Mouse (Mus musculus): ENCODE measurements at regions not wholly inside any gene's neighbourhood (a gene's known extent, or its start where the extent isn't known, plus 50 kb on each side); places are given as distances from the start of the nearest gene placed in this dataset.

DNA sequence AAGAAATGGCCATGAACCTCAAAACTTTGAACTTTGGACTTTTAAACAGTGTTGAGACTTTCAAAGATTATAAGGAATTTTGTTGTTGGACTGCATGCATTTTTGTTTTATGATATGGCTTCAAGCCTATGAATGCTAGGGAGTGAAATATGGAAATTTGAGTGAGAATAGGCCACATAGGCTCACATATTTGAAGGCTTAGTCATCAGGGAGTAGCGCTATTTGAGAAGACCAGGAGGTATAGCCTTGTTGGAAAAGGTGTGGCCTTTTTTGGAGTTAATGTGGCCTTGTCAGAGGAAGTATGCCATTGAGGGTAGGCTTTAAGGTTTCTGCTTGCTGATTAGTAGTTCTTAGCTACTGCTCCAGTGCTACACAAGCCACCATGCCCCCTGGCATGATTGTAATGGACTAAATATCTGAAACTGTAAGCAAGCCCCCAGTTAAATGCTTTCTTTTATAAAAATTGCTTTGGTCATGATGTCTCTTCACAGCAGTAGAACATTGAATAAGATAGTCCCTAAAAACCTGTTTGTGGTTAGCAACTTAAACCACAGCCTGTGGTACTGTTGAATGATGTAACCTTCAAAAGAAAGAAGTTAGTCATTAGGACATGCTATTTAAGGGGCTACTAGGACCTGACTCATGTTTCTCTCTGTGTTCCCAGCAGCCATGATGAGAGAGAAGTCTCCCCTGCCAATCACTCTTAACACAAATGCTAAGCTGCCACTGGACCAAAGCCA is 208.4 kb downstream of the Tm4sf1 start:
- no peak for TF ChIP-seq EP300 (IDR thresholded peaks at IDR 0.05; ENCODE audit: low read depth)
- no peak for TF ChIP-seq CTCF (IDR thresholded peaks at IDR 0.05; ENCODE audit: low read depth)
